Mouse (Mus musculus): ENCODE measurements at regions not wholly inside any gene's neighbourhood (a gene's known extent, or its start where the extent isn't known, plus 50 kb on each side); places are given as distances from the start of the nearest gene placed in this dataset.
"Not testable (repeated sequence)": the region's sequence is repeated elsewhere in the genome, so short reads cannot be mapped to it uniquely, and the experiment has no call there.

DNA sequence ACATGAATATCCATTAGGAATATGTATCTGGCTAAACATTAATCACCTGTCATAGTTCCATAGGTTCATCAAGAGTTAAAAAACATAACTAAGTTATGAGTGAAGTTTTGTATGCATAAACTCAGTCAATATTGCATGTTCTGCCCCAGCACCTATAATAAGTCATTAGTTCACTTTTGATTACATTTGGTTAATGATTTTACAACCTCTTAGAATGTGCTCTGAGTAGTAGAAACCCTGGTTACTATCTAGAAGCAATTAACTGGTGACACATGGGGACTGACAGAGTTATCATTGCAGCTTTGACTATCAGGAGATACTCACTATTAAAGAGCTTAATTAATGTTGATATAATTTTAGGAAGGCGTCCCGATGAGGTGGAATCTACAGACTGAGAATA lies 183.2 kb downstream of the Serpinb8 start:
- Histone ChIP-seq H3K9ac (replicated peaks; ENCODE audit: low read depth, low read length) (no peak overlapping the region), H3K4me1 (ENCODE audit: control insufficient read depth, insufficient read depth, low read length) (no peaks in the 10 kb centered on the region), H3K9me3 (ENCODE audit: control insufficient read depth, low read length) (no peaks in the 10 kb centered on the region), H3K4me3 (ENCODE audit: low read depth, low read length) (no peak overlapping the region), H3K27ac (ENCODE audit: low read depth, low read length) (no peak overlapping the region), H3K4me2 (ENCODE audit: low read depth, low read length) (no peak overlapping the region), H3K27me3 (ENCODE audit: control insufficient read depth, insufficient read depth, low read length) (no peaks in the 10 kb centered on the region), H3K36me3 (ENCODE audit: control insufficient read depth, insufficient read depth, low read length) (no peaks in the 10 kb centered on the region)
- WGBS: 91% methylated on average over 2 of the region's 2 CpGs
- ATAC-seq (ENCODE audit: low read depth): no peak

DNA sequence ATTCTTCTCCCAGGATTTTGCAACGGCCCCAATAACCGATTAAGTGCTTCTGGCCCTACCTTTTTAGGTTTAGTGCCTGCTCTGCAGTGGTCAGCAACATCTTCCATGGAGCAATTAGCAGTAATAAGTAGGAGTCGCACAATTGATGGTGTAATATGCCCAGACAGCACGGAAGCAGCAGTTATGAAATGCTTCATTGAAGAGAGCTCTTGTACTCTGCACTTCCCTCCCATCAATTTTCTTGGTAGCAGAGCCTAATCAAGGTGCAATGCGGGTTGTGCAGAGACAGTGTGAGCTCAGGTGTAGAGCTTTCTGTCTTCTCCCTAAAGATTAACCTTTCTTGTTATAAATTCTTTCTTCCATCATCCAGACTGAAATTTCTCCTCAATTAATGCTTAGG lies 193.3 kb downstream of the Serpinb8 start:
- 65% methylated on average over 5 of the region's 5 CpGs for WGBS
- H3K9me3 ChIP-seq (ENCODE audit: control insufficient read depth, low read length): no peaks in the 10 kb centered on the region
- ATAC-seq (ENCODE audit: low read depth): no peak

GRCm38 (mm10) chr1:107805823-107806222 lies 216.0 kb downstream of the Serpinb8 start:
- Histone ChIP-seq H3K4me2 (ENCODE audit: low read depth, low read length) (no peak overlapping the region), H3K4me1 (ENCODE audit: control insufficient read depth, insufficient read depth, low read length) (no peaks in the 10 kb centered on the region), H3K27ac (ENCODE audit: low read depth, low read length) (no peak overlapping the region), H3K9ac (replicated peaks; ENCODE audit: low read depth, low read length) (no peak overlapping the region), H3K4me3 (ENCODE audit: low read depth, low read length) (no peak overlapping the region), H3K36me3 (ENCODE audit: control insufficient read depth, insufficient read depth, low read length) (no peaks in the 10 kb centered on the region), H3K9me3 (ENCODE audit: control insufficient read depth, low read length) (no peaks in the 10 kb centered on the region), H3K27me3 (ENCODE audit: control insufficient read depth, insufficient read depth, low read length) (no peaks in the 10 kb centered on the region)
- ATAC-seq (ENCODE audit: low read depth): no peak
- 91% methylated on average over 5 of the region's 5 CpGs for WGBS

More for the DNA sequence above, 193.3 kb downstream of the Serpinb8 start:
- no peaks in the 10 kb centered on the region for H3K36me3 ChIP-seq (ENCODE audit: control insufficient read depth, insufficient read depth, low read length)
- no peak overlapping the region for H3K4me2 ChIP-seq (ENCODE audit: low read depth, low read length)
- no peaks in the 10 kb centered on the region for H3K27me3 ChIP-seq (ENCODE audit: control insufficient read depth, insufficient read depth, low read length)
- H3K4me3 ChIP-seq (ENCODE audit: low read depth, low read length): no peak overlapping the region
- H3K9ac ChIP-seq (replicated peaks; ENCODE audit: low read depth, low read length): no peak overlapping the region
- no peak overlapping the region for H3K27ac ChIP-seq (ENCODE audit: low read depth, low read length)
- H3K4me1 ChIP-seq (ENCODE audit: control insufficient read depth, insufficient read depth, low read length): no peaks in the 10 kb centered on the region

GRCm38 (mm10) chr1:107807367-107807766 lies 217.6 kb downstream of the Serpinb8 start:
- 83% methylated on average over 2 of the region's 2 CpGs for WGBS
- not testable (repeated sequence) for H3K27ac ChIP-seq (ENCODE audit: low read depth, low read length); H3K4me2 ChIP-seq (ENCODE audit: low read depth, low read length); H3K4me1 ChIP-seq (ENCODE audit: control insufficient read depth, insufficient read depth, low read length); H3K27me3 ChIP-seq (ENCODE audit: control insufficient read depth, insufficient read depth, low read length); H3K9me3 ChIP-seq (ENCODE audit: control insufficient read depth, low read length); H3K36me3 ChIP-seq (ENCODE audit: control insufficient read depth, insufficient read depth, low read length); H3K9ac ChIP-seq (replicated peaks; ENCODE audit: low read depth, low read length); ATAC-seq (ENCODE audit: low read depth); H3K4me3 ChIP-seq (ENCODE audit: low read depth, low read length)

GRCm38 (mm10) chr1:107811136-107811535 lies 221.3 kb downstream of the Serpinb8 start:
- Histone ChIP-seq H3K4me1 (ENCODE audit: control insufficient read depth, insufficient read depth, low read length) (no peaks in the 10 kb centered on the region), H3K9ac (replicated peaks; ENCODE audit: low read depth, low read length) (no peak overlapping the region), H3K9me3 (ENCODE audit: control insufficient read depth, low read length) (no peaks in the 10 kb centered on the region), H3K27me3 (ENCODE audit: control insufficient read depth, insufficient read depth, low read length) (no peaks in the 10 kb centered on the region), H3K4me2 (ENCODE audit: low read depth, low read length) (no peak overlapping the region), H3K4me3 (ENCODE audit: low read depth, low read length) (no peak overlapping the region), H3K36me3 (ENCODE audit: control insufficient read depth, insufficient read depth, low read length) (no peaks in the 10 kb centered on the region), H3K27ac (ENCODE audit: low read depth, low read length) (no peak overlapping the region)
- WGBS: 70% methylated on average over 1 of the region's 1 CpGs
- no peak for ATAC-seq (ENCODE audit: low read depth)

DNA sequence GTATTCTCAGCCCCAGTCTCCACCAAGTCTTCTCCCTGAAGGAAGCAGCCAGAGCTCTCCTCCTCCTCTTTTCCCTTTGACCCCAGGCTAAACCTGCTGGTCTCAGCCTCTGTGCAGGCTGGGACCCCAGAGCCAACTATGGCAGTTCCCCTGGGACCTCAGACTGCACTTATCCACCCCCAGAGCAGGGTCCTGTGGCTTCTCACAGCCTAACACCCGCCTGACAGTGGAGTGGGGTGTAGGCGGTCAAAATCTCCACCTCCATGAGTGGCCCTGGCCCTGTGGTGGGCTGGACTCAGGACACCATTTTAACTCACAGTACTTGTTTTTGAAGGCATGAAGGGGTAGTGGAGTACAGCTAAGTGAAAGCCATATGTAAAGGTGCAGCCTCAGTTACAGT lies 222.1 kb downstream of the Serpinb8 start:
- no peak overlapping the region for H3K27ac ChIP-seq (ENCODE audit: low read depth, low read length)
- H3K4me3 ChIP-seq (ENCODE audit: low read depth, low read length): no peak overlapping the region
- H3K27me3 ChIP-seq (ENCODE audit: control insufficient read depth, insufficient read depth, low read length): no peaks in the 10 kb centered on the region
- H3K36me3 ChIP-seq (ENCODE audit: control insufficient read depth, insufficient read depth, low read length): no peaks in the 10 kb centered on the region
- H3K9me3 ChIP-seq (ENCODE audit: control insufficient read depth, low read length): no peaks in the 10 kb centered on the region
- no peak for ATAC-seq (ENCODE audit: low read depth)
- H3K4me1 ChIP-seq (ENCODE audit: control insufficient read depth, insufficient read depth, low read length): no peaks in the 10 kb centered on the region
- whole genome bisulfite sequencing: 86% methylated on average over 2 of the region's 2 CpGs
- H3K9ac ChIP-seq (replicated peaks; ENCODE audit: low read depth, low read length): no peak overlapping the region
- H3K4me2 ChIP-seq (ENCODE audit: low read depth, low read length): no peak overlapping the region

DNA sequence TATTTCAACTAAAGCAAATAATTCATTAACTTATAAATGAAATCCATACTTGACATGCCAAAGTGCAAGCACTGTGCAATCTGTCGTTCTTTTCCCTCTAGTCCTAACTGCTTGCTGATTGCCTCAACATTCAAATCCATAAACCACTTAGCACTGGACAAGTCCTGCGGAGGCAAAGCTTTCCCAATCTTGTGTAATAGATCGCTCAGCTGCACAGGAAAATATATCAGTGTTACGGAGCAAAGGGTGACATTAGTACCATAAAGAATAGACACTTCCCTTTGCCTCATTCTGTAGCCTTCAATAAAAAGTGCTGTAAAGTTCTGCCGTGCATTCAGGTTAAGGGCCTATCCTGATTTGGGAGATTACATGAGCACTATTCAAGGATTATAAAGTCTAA lies 248.1 kb downstream of the Serpinb8 start:
- H3K4me2 ChIP-seq (ENCODE audit: low read depth, low read length): no peak overlapping the region
- H3K4me1 ChIP-seq (ENCODE audit: control insufficient read depth, insufficient read depth, low read length): no peaks in the 10 kb centered on the region
- H3K27me3 ChIP-seq (ENCODE audit: control insufficient read depth, insufficient read depth, low read length): no peaks in the 10 kb centered on the region
- no peak for ATAC-seq (ENCODE audit: low read depth)
- H3K4me3 ChIP-seq (ENCODE audit: low read depth, low read length): no peak overlapping the region
- H3K9me3 ChIP-seq (ENCODE audit: control insufficient read depth, low read length): no peaks in the 10 kb centered on the region
- H3K9ac ChIP-seq (replicated peaks; ENCODE audit: low read depth, low read length): no peak overlapping the region
- 59% methylated on average over 5 of the region's 5 CpGs for WGBS
- H3K27ac ChIP-seq (ENCODE audit: low read depth, low read length): no peak overlapping the region
- H3K36me3 ChIP-seq (ENCODE audit: control insufficient read depth, insufficient read depth, low read length): no peaks in the 10 kb centered on the region

GRCm38 (mm10) chr1:107852386-107852785 lies 262.6 kb downstream of the Serpinb8 start:
- no peak overlapping the region for H3K4me3 ChIP-seq (ENCODE audit: low read depth, low read length)
- no peaks in the 10 kb centered on the region for H3K27me3 ChIP-seq (ENCODE audit: control insufficient read depth, insufficient read depth, low read length)
- H3K4me1 ChIP-seq (ENCODE audit: control insufficient read depth, insufficient read depth, low read length): no peaks in the 10 kb centered on the region
- H3K4me2 ChIP-seq (ENCODE audit: low read depth, low read length): no peak overlapping the region
- no peaks in the 10 kb centered on the region for H3K36me3 ChIP-seq (ENCODE audit: control insufficient read depth, insufficient read depth, low read length)
- ATAC-seq (ENCODE audit: low read depth): no peak
- H3K9me3 ChIP-seq (ENCODE audit: control insufficient read depth, low read length): no peaks in the 10 kb centered on the region
- no peak overlapping the region for H3K9ac ChIP-seq (replicated peaks; ENCODE audit: low read depth, low read length)
- WGBS: 73% methylated on average over 2 of the region's 2 CpGs
- no peak overlapping the region for H3K27ac ChIP-seq (ENCODE audit: low read depth, low read length)

GRCm38 (mm10) chr1:107853001-107853400 lies 263.2 kb downstream of the Serpinb8 start:
- no peak for ATAC-seq (ENCODE audit: low read depth)
- no peak overlapping the region for H3K9ac ChIP-seq (replicated peaks; ENCODE audit: low read depth, low read length)
- no peaks in the 10 kb centered on the region for H3K36me3 ChIP-seq (ENCODE audit: control insufficient read depth, insufficient read depth, low read length)
- no peaks in the 10 kb centered on the region for H3K4me1 ChIP-seq (ENCODE audit: control insufficient read depth, insufficient read depth, low read length)
- no peak overlapping the region for H3K4me3 ChIP-seq (ENCODE audit: low read depth, low read length)
- no peaks in the 10 kb centered on the region for H3K27me3 ChIP-seq (ENCODE audit: control insufficient read depth, insufficient read depth, low read length)
- H3K9me3 ChIP-seq (ENCODE audit: control insufficient read depth, low read length): no peaks in the 10 kb centered on the region
- no peak overlapping the region for H3K4me2 ChIP-seq (ENCODE audit: low read depth, low read length)
- H3K27ac ChIP-seq (ENCODE audit: low read depth, low read length): no peak overlapping the region
- WGBS: 90% methylated on average over 4 of the region's 4 CpGs

Measured in neural tube, embryonic 14.5 days (tissue).